Mouse (Mus musculus): ENCODE measurements around the gene Gm42878.
A peak's percentile ranks its signal among the peaks of the same experiment; 100 is the strongest.

The Gm42878 gene

GRCm38 (mm10) chr5:121484801-121485200 is 60.5 kb downstream of the Gm42878 start:
- DNase-seq: no peak

GRCm38 (mm10) chr5:121477680-121478079 is 67.6 kb downstream of the Gm42878 start:
- DNase-seq: no peak

- DNase-seq: no peak
Measured at GRCm38 (mm10) chr5:121476040-121476439, 69.2 kb downstream of the Gm42878 start.

- DNase-seq: peak; percentile 27
Measured at GRCm38 (mm10) chr5:121474610-121475009, 70.7 kb downstream of the Gm42878 start.

- no peak for DNase-seq
Measured at GRCm38 (mm10) chr5:121472411-121472810, 72.9 kb downstream of the Gm42878 start.

GRCm38 (mm10) chr5:121469566-121469965 is 75.7 kb downstream of the Gm42878 start:
- no peak for DNase-seq
